ENCODE assay signal across 9 mouse cellular contexts in genomic region chr11:108148491-108148890, GRCm38 (mm10).
DNase-seq lines count a peak whose midpoint lies in the region; ATAC-seq and TF ChIP-seq lines count a peak whose summit lies in the region.
"Had no signal": no experiment of that assay in that cellular context is flagged by ENCODE, and none has a peak within 500 bp of the region (broad histone marks: within the 10 kb centered on the region; RNA-seq: fewer than 3 reads in every experiment).

No protein-coding gene starts in this region.

- no peaks in the 10 kb centered on the region for H3K9me3 ChIP-seq in heart, embryonic 15.5 days (replicated peaks)
- H3K9me3 ChIP-seq in CH12.LX (replicated peaks; ENCODE audit: low read length), result no peaks in the 10 kb centered on the region
- H3K9me3 ChIP-seq in limb, embryonic 14.5 days (ENCODE audit: control insufficient read depth, low read length), result no peaks in the 10 kb centered on the region

- in situ Hi-C loops in CH12.LX (cut with MboI; ENCODE audit: low pct_ligation_motif_present, low pct_unique_long_range_greater_than_20kb, low sequenced_read_pairs), result no loop called here

- WGBS in heart, embryonic 15.5 days, result 14% methylated on average over 4 of the region's 4 CpGs
- 17% methylated on average over 4 of the region's 4 CpGs for WGBS in limb, embryonic 14.5 days

- no peak overlapping the region for H3K4me3 ChIP-seq in heart, embryonic 15.5 days
- H3K4me3 ChIP-seq in CH12.LX (replicated peaks in 1 of 3; ENCODE audit: low read depth in 2 of 3, low read length in 2 of 3, poor library complexity in 1 of 3), result no peak overlapping the region
- H3K4me3 ChIP-seq in limb, embryonic 14.5 days (replicated peaks; ENCODE audit: low read length), result no peak overlapping the region

- no peak for TF ChIP-seq POLR2A in CH12.LX (IDR thresholded peaks at IDR 0.05; ENCODE audit: low read depth, low read length)
- TF ChIP-seq POLR2A in limb, embryonic 14.5 days (IDR thresholded peaks at IDR 0.05; ENCODE audit: borderline replicate concordance, extremely low read depth, insufficient read depth, insufficient read length), result no peak

- intact Hi-C loops in heart, postnatal 36 days (cut with DNase I), result loop anchor here (5.0 kb wide), 2 partner anchors 64 to 194 kb away; partner anchors contain the start of genes Apoh and Prkca

- H3K27ac ChIP-seq in heart, embryonic 15.5 days, result peak overlapping the region; percentile 94
- H3K27ac ChIP-seq in CH12.LX (ENCODE audit: insufficient read depth, low read depth), result no peak overlapping the region
- H3K27ac ChIP-seq in limb, embryonic 14.5 days (replicated peaks; ENCODE audit: low read depth, low read length), result peak overlapping the region; percentile 26; the same call in 1 of the 2 replicates

- DNase-seq in heart, postnatal 36 days, result no peak
- DNase-seq in CH12.LX (ENCODE audit: extremely low read depth), result peak; percentile 77
- DNase-seq in brain, adult 2 months (ENCODE audit: low read depth, low spot score), result peak; percentile 50
- peak; percentile 47 for DNase-seq in limb, embryonic 14.5 days (ENCODE audit: low spot score)
- DNase-seq in right cerebral cortex, postnatal 25 days, result no peak
- DNase-seq in frontal cortex, postnatal 25 days (ENCODE audit: low spot score in 2 of 2), result no peak
- no peak for DNase-seq in ovary, postnatal 14 days (ENCODE audit: low spot score)
- DNase-seq: lung, postnatal 4 days had no signal

- H3K4me1 ChIP-seq in heart, embryonic 15.5 days (replicated peaks), result peaks cover 75% of the 10 kb centered on the region
- H3K4me1 ChIP-seq in CH12.LX (ENCODE audit: control insufficient read depth in 1 of 2, insufficient read depth in 2 of 2), result peaks cover 25 to 92% of the 10 kb centered on the region in 2 experiments
- peaks cover 52% of the 10 kb centered on the region for H3K4me1 ChIP-seq in limb, embryonic 14.5 days (ENCODE audit: control insufficient read depth, insufficient read depth, low read length)

- no peak; the same call in 1 of the 2 replicates for TF ChIP-seq RAD21 in CH12.LX (IDR thresholded peaks at IDR 0.05; ENCODE audit: low read depth, low read length)

- H3K27me3 ChIP-seq in heart, embryonic 15.5 days, result no peaks in the 10 kb centered on the region
- H3K27me3 ChIP-seq in CH12.LX (replicated peaks), result no peaks in the 10 kb centered on the region
- no peaks in the 10 kb centered on the region for H3K27me3 ChIP-seq in limb, embryonic 14.5 days (ENCODE audit: control insufficient read depth, insufficient read depth, low read length)

- no peaks in the 10 kb centered on the region for H3K36me3 ChIP-seq in heart, embryonic 15.5 days
- H3K36me3 ChIP-seq in CH12.LX (replicated peaks in 1 of 2; ENCODE audit: control insufficient read depth in 1 of 2, insufficient read depth in 1 of 2, low read length in 1 of 2), result peaks cover 2 to 38% of the 10 kb centered on the region in 2 experiments
- H3K36me3 ChIP-seq in limb, embryonic 14.5 days (ENCODE audit: control insufficient read depth, insufficient read depth, low read length), result no peaks in the 10 kb centered on the region

- H3K79me2 ChIP-seq in CH12.LX (replicated peaks; ENCODE audit: control insufficient read depth, extremely low read depth, insufficient read depth, poor library complexity, severe bottlenecking), result peaks cover 6% of the 10 kb centered on the region

- H3K9ac ChIP-seq in heart, embryonic 15.5 days, result peak overlapping the region; percentile 15; the same call in 1 of the 2 replicates
- no peak overlapping the region for H3K9ac ChIP-seq in CH12.LX (ENCODE audit: insufficient read depth, low read depth)
- H3K9ac ChIP-seq in limb, embryonic 14.5 days (ENCODE audit: low read depth, low read length, severe bottlenecking), result no peak overlapping the region

- peak overlapping the region; percentile 40 for H3K4me2 ChIP-seq in heart, embryonic 15.5 days
- peak overlapping the region; percentile 4; the same call in 1 of the 2 replicates for H3K4me2 ChIP-seq in CH12.LX (ENCODE audit: insufficient read depth, low read depth, poor library complexity, severe bottlenecking)
- H3K4me2 ChIP-seq in limb, embryonic 14.5 days (replicated peaks; ENCODE audit: low read depth, low read length, severe bottlenecking), result no peak overlapping the region

- dilution Hi-C loops in CH12.LX (cut with MboI; ENCODE audit: extremely low pct_ligation_motif_present, extremely low pct_unique_long_range_greater_than_20kb, low sequenced_read_pairs), result no loop called here

- TF ChIP-seq CTCF in CH12.LX (conservative IDR thresholded peaks at IDR 0.05 in 1 of 2, IDR thresholded peaks at IDR 0.05 in 1 of 2; ENCODE audit: low read depth in 2 of 2, low read length in 2 of 2), result no peak

- no peak for TF ChIP-seq EP300 in CH12.LX (IDR thresholded peaks at IDR 0.05; ENCODE audit: low read length)

- peak; percentile 51; the same call in 1 of the 2 replicates for ATAC-seq in heart, embryonic 15.5 days (replicated peaks; ENCODE audit: insufficient number of reproducible peaks, insufficient read depth, low FRiP score, low read depth)
- 0 out of 2 replicates have a peak, but pooled peaks have one; percentile 18 for ATAC-seq in limb, embryonic 14.5 days (ENCODE audit: low FRiP score, low read depth)

TF ChIP-seq in CH12.LX, 34 proteins besides CTCF, POLR2A, EP300 and RAD21:
- peak; percentile 72 for TF ChIP-seq MEF2A (IDR thresholded peaks at IDR 0.05; ENCODE audit: borderline replicate concordance, low read depth, low read length)
- TF ChIP-seq BHLHE40 (IDR thresholded peaks at IDR 0.05; ENCODE audit: low read depth, low read length), result peak; percentile 39
- peak; percentile 50; the same call in 1 of the 2 replicates for TF ChIP-seq ETS1 (conservative IDR thresholded peaks at IDR 0.05; ENCODE audit: low read depth, low read length)
- no peak for TF ChIP-seq RCOR1 (conservative IDR thresholded peaks at IDR 0.05; ENCODE audit: low read depth, low read length)
- TF ChIP-seq USF2 (conservative IDR thresholded peaks at IDR 0.05; ENCODE audit: low read depth, low read length), result no peak
- 0 out of 2 replicates have a peak, but pooled peaks have one; percentile 8 for TF ChIP-seq MAFK (IDR thresholded peaks at IDR 0.05; ENCODE audit: insufficient replicate concordance, low read length)

Comparison
In these comparisons a context has a peak if more than half of its experiments do, and no peak if none do; other contexts are left out.
1. DNase-seq: peak in CH12.LX (single experiment), brain, adult 2 months (single experiment) and limb, embryonic 14.5 days (single experiment); none in heart, postnatal 36 days (0 of 2), right cerebral cortex, postnatal 25 days (single experiment), frontal cortex, postnatal 25 days (0 of 2) and ovary, postnatal 14 days (single experiment).